Mouse (Mus musculus) kidney, adult 2 months (tissue): ENCODE results near the gene Prkcz. TPM values are rescaled to one million over a fixed set of nuclear protein-coding genes. Genes with fewer than 3 reads are reported as not detected.
"Not testable (repeated sequence)": the region's sequence is repeated elsewhere in the genome, so short reads cannot be mapped to it uniquely, and the experiment has no call there.

ENCODE experiments used
- DNase-seq: peaks from one replicate; pipeline ENCODE4 v3.0.0; 2021
- H3K27ac ChIP-seq: fragments of 200-500 bp; 2 replicates; pipeline ENCODE4 v1.5.1; 2012; ENCODE audit warnings: low read depth, low read length, control low read depth, inconsistent platforms; ENCODE audit not compliant: insufficient read depth
- H3K27me3 ChIP-seq: fragments of 200-500 bp; replicated peaks from 2 replicates; pipeline ENCODE4 v1.6.1; 2012; ENCODE audit warnings: mild to moderate bottlenecking, moderate library complexity, low read length, inconsistent platforms; ENCODE audit not compliant: control insufficient read depth, insufficient read depth
- H3K36me3 ChIP-seq: fragments of 200-500 bp; 2 replicates; pipeline ENCODE4 v1.6.1; 2012; ENCODE audit warnings: mild to moderate bottlenecking, moderate library complexity, low read length, inconsistent platforms; ENCODE audit not compliant: control insufficient read depth, insufficient read depth
- H3K4me1 ChIP-seq: fragments of 200-500 bp; 2 replicates; pipeline ENCODE4 v1.6.1; 2011; ENCODE audit warnings: low read length; ENCODE audit not compliant: control insufficient read depth, insufficient read depth
- H3K4me3 ChIP-seq: fragments of 200-500 bp; 2 replicates; pipeline ENCODE4 v1.5.1; 2011; ENCODE audit warnings: mild to moderate bottlenecking, low read depth, low read length, control low read depth; ENCODE audit not compliant: insufficient read depth
- CTCF ChIP-seq: fragments of 200-500 bp; conservative IDR thresholded peaks from 2 replicates; pipeline ENCODE4 v1.5.1; 2011; ENCODE audit warnings: low read depth, mild to moderate bottlenecking, control low read depth, low read length, moderate library complexity, mixed read lengths; ENCODE audit not compliant: insufficient read depth, insufficient read length
- POLR2A ChIP-seq: fragments of 200-500 bp; IDR thresholded peaks from one replicate; pipeline ENCODE4 v1.6.1; 2011; ENCODE audit warnings: low read depth, low read length, control low read depth
- WGBS: fragments of 180-500 bp; shearing (Covaris S2); methylation state at CpG from one replicate; pipeline ENCODE4 v1.1.7; 2018; 5-methylcytosine and 5-hydroxymethylcytosine counted together
- polyA plus RNA-seq: library from polyadenylated mRNA; depleted of rRNA; stranded (reverse); fragments of >200 nt; gene quantifications from 2 replicates; pipeline ENCODE4 v1.2.3, GENCODE M21; 2012

The Prkcz gene
- polyA plus RNA-seq, 1 experiment = 80.1 TPM

GRCm38 (mm10) chr4:155250361-155251117, 110.6 kb downstream of the Prkcz start:
- Histone ChIP-seq H3K4me1 (peaks cover 18% of the 10 kb centered on the region), H3K27ac (peak overlapping the region; percentile 97), H3K4me3 (peak overlapping the region; percentile 81), H3K27me3 (no peaks in the 10 kb centered on the region), H3K36me3 (no peaks in the 10 kb centered on the region)
- TF ChIP-seq POLR2A (no peak), CTCF (no peak)
- peak; percentile 89 for DNase-seq
- 14% methylated on average over 23 of the region's 23 CpGs for WGBS

- Histone ChIP-seq H3K27me3 (no peaks in the 10 kb centered on the region), H3K4me1 (peaks cover 20% of the 10 kb centered on the region), H3K27ac (peak within 1 kb of the TSS; percentile 97), H3K4me3 (peak within 1 kb of the TSS; percentile 81), H3K36me3 (no peaks in the 10 kb centered on the region)
- under 1% methylated on average over 56 of the region's 58 CpGs for WGBS
- peak; percentile 93 for DNase-seq
- TF ChIP-seq CTCF (no peak), POLR2A (peak; percentile 61)
These were observed 111.4 kb downstream of the Prkcz start, which contains the start of gene Faap20 for GRCm38 (mm10) chr4:155249648-155250351. TSS of gene Faap20 (plus strand) at chr4:155249802.

GRCm38 (mm10) chr4:155249257-155249647, 111.9 kb downstream of the Prkcz start:
- Histone ChIP-seq H3K36me3 (no peaks in the 10 kb centered on the region), H3K4me3 (peak overlapping the region; percentile 81), H3K27me3 (no peaks in the 10 kb centered on the region), H3K4me1 (peaks cover 20% of the 10 kb centered on the region), H3K27ac (peak overlapping the region; percentile 86)
- TF ChIP-seq CTCF (peak; percentile 98), POLR2A (no peak)
- peak; percentile 97 for DNase-seq
- under 1% methylated on average over 9 of the region's 9 CpGs for WGBS

DNA sequence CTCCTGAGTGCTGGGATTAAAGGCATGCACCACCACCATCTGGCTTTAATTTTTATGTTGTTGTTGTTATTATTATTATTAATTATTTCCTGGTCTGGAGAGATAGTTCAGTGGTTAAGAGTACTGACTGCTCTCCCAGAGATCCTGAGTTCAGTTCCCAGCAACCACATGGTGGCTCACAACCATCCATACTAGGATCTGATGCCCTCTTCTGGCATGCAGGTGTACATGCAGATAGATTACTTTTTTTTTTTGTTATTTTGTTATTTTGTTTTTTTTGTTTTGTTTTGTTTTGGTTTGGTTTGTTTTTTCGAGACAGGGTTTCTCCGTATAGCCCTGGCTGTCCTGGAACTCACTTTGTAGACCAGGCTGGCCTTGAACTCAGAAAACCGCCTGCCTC, 113.1 kb downstream of the Prkcz start:
- H3K36me3 ChIP-seq, H3K27ac ChIP-seq, H3K27me3 ChIP-seq, H3K4me3 ChIP-seq, DNase-seq: not testable (repeated sequence)
- 96% methylated on average over 3 of the region's 3 CpGs for WGBS
- peaks cover 20% of the 10 kb centered on the region for H3K4me1 ChIP-seq
- 0 out of 2 replicates have a peak, but pooled peaks have one; percentile 8 for TF ChIP-seq CTCF

- Histone ChIP-seq H3K4me3 (no peak overlapping the region), H3K27me3 (no peaks in the 10 kb centered on the region), H3K36me3 (no peaks in the 10 kb centered on the region), H3K27ac (no peak overlapping the region), H3K4me1 (peaks cover 31% of the 10 kb centered on the region)
- DNase-seq = peak; percentile 36
- 54% methylated on average over 12 of the region's 12 CpGs for WGBS
- TF ChIP-seq POLR2A (no peak), CTCF (no peak)
These were observed 114.5 kb downstream of the Prkcz start for GRCm38 (mm10) chr4:155246691-155247105.

- H3K4me3 ChIP-seq = no peak overlapping the region
- no peaks in the 10 kb centered on the region for H3K36me3 ChIP-seq
- H3K27ac ChIP-seq = peak overlapping the region; percentile 4; the same call in 1 of the 2 replicates
- WGBS = 31% methylated on average over 6 of the region's 6 CpGs
- no peaks in the 10 kb centered on the region for H3K27me3 ChIP-seq
- H3K4me1 ChIP-seq = peaks cover 28% of the 10 kb centered on the region
- TF ChIP-seq CTCF = no peak
- no peak for TF ChIP-seq POLR2A
- peak; percentile 84 for DNase-seq
These were observed 115.2 kb downstream of the Prkcz start for GRCm38 (mm10) chr4:155245770-155246492.

- 89% methylated on average over 12 of the region's 12 CpGs for WGBS
- TF ChIP-seq CTCF (no peak), POLR2A (no peak)
These were observed 117.9 kb downstream of the Prkcz start for GRCm38 (mm10) chr4:155243233-155243632.

More at GRCm38 (mm10) chr4:155243233-155243632, 117.9 kb downstream of the Prkcz start:
- no peak for DNase-seq
- Histone ChIP-seq H3K36me3 (no peaks in the 10 kb centered on the region), H3K4me1 (peaks cover 36% of the 10 kb centered on the region), H3K27me3 (no peaks in the 10 kb centered on the region), H3K27ac (no peak overlapping the region), H3K4me3 (no peak overlapping the region)
